Mouse (Mus musculus): ENCODE measurements around the gene Gast.
"Not testable (repeated sequence)": the region's sequence is repeated elsewhere in the genome, so short reads cannot be mapped to it uniquely, and the experiment has no call there.

The Gast gene

DNA sequence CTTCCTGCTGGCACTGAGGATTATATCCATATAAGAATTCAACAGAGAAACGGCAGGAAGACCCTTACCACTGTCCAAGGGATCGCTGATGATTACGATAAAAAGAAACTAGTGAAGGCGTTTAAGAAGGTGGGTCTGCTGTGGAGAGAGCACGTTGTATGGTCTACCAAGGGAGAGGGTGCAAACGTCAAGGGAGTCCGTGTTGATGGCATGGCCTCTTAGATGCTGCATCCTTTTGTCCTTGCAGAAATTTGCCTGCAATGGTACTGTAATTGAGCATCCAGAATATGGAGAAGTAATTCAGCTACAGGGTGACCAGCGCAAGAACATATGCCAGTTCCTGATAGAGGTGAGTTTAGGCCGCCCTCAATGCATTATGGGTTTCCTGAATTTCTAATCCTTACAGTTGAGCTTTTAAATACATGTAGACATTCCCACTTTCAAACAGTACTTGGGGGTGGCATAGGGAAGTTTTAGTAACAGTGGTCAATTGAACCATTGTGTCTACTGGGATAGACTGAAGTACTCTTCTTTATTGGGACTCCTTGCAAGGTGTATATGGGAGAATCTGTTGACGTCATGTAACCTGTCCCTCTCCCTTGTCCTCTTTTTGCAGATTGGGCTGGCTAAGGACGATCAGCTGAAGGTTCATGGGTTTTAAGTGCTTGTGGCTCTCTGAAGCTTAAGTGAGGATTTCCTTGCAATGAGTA lies 13.4 kb upstream of the Gast start:
- not testable (repeated sequence) for DNase-seq (ENCODE audit: low spot score)

DNA sequence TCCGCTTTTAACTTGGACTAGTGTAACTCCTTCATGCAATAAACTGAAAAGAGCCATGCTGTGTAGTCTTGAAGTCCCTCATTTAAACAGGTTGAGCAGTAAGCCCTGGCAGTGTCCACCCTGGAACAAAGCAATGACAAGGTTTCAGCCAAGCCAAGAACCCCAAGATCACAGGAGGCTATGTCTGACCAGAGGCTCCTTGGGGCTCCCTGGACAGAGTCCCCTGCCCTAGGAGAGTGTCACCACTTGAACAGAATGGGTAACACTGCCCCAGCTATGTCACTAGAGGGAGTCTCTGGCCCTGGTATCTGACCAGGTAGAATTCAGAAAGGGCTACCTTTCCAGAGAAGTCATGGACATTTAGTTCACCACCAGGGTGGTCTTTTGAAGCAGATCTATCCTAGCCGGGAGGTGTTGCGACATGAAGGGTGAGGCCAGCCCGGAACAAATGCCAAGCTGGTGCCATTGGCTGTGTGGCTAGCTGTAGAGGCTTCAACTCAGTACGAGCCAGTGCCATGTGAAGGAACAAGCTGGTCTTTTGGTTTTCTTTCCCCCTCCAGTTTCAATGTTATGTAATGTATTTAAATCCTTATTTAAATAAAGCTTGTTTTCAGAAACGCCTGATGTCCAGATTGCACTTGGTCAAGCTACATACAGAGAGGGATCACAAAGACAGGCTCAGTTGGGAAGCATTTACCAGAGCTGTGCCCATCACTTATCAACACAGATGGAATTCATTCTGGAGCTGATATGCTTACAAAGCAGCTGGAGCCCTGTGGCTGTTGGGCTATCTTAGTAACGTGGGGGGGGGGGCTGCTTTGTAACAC lies 12.5 kb upstream of the Gast start:
- not testable (repeated sequence) for DNase-seq (ENCODE audit: low spot score)

DNA sequence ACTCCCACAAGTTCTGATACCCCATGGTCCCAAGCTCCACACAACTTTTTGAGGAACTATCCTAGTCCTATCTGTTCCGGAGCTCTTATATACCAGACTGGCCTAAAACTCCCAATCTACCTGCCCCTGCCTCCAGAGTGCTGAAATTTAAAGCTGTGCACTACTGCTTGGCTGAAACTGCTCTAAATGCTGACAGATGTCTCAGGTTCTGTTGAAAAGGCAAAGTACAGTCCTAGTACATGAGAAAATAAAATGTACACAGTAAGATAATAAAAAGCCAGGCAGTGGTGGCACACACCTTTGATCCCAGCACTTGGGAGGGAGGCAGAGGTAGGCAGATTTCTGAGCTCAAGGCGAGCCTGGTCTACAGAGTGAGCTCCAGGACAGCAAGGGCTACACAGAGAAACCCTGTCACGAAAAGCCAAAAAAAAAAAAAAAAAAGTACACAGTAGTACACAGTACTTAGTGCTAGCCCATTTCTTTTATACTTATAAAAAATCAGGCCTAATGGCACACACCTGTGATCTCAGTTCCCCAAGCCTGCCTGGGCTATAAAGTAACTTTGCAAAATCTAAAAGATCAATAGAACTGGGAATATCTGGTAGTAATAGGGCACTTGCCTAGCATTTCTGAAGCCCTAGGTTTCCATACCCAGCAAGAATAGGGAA lies 11.5 kb upstream of the Gast start:
- DNase-seq (ENCODE audit: low spot score) = no peak

DNA sequence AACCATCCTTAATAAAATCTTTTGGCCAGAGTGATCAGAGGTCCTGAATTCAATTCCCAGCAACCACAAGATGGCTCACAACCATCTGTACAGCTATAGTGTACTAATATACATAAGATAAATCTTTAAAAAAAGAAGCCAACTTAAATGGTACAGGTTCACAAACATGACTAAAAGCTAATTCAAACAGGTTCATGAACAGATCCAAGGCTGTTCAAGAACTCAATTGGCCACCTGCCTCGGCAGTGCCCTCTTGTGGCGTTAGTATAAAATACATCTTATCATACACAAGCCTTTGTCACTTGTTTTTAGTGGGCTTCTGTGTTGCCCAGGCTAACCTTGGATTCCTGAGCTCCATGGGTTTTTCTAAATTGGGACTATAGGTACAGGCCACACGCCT lies 10.6 kb upstream of the Gast start:
- DNase-seq (ENCODE audit: low spot score) = peak; percentile 31

DNA sequence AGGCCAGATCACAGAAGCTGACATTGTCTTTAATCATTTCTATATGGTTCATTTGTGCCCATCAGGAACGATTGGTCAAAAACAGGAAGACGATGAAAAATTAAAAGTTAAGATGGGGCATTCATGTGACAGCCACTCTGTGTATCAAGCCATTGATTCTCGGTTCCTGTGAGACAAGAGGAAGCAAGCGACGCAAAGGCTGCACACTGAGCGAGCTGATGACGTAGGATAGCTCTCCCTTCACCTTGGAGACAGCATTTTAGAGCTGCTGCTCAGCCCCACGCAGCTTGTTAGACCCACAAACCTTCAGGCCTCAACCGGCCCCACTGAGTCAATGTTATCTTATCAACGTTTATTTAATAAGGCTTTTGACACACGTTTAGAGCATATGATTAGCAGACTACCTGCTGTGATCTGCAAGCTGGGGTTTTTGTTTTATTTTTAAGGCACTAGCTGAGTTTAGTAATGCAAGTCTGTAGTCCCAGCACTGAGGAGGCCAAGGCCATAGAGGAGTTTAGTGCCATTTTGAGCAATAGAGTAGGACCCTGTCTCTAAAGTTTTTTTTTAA lies 9.1 kb upstream of the Gast start:
- no peak for DNase-seq (ENCODE audit: low spot score)

DNA sequence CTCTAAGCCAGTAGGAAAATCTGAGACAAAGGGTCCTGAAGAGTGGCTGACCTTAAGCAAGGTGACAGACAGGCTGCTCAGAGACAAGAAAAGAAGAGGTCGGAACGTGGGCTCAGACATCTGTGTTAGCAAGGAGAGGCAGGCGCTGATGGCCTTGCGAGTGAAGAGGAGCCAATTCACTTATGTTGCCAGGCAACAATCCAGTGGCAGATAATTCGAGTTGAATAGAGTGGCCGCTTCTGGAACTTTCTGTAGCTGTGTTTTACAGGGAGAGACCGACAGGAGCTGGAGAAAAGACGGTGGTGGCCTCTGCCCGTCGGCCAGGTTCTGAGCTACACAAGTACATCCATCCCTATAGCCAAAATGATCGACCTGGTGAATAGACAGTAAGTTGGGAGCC lies 6.9 kb upstream of the Gast start:
- no peak for DNase-seq (ENCODE audit: low spot score)

DNA sequence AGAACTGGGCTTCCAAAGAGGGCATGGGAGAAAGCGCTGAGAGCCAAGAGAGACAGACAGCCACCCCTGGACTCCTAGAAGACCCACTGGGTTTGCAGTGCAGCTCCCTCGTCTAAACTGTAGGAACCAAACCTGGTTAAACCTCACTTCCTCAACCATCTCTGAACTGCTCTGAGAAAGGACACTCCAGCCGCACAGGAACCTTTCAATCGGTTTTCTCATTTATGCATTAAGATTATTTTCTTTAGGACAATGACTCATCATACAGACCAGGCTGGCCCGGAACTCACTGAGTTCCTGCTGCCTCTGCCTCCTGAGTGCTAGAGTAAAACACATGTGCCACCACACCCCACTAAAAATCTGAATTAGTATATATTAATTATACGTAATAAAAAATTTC lies 6.4 kb upstream of the Gast start:
- no peak for DNase-seq (ENCODE audit: low spot score)

DNA sequence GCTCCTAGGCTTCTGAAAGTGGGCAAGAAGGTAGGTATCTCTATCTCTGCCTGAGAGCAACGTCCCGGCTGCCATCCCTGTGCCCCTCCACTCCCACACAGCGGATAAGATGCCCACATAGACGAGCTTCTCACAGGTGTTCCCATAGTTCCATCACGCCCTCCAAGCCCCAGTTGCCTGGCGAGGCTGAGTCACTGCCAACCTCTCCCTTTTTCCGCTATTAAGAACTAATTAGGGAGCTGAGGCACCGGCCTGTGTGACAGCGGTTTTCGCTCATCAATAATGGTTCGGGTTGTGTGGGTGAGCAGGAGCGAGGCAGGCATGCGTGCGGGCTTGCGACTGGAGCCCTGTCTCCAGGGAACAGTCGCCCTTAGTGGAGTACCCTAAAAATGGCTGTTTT lies 4.0 kb upstream of the Gast start:
- DNase-seq (ENCODE audit: low spot score) = no peak

DNA sequence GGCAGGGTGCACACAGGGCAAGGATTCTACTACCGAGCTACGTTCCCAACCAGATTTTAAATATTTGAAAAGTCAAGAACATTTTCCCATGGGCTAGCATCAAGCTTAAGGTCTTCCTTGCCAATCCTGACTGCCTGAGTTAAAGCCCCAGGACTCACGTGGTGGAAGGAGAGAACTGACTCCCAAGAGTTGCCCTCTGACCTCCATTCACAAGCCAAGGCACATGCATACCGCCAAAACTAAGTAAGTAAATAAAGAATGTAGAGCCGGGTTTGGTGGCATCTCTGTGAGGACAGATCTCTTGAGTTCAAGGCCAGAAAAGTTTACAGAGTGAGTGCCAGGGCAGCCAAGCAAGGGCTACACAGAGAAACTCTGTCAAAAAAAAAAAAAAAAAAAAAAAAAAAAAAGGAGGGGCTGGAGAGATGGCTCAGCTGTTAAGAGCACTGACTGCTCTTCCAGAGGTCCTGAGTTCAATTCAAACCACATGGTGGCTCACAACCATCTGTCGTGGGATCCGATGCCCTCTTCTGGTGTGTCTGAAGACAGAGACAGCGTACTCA lies 3.3 kb upstream of the Gast start:
- not testable (repeated sequence) for DNase-seq (ENCODE audit: low spot score)

DNA sequence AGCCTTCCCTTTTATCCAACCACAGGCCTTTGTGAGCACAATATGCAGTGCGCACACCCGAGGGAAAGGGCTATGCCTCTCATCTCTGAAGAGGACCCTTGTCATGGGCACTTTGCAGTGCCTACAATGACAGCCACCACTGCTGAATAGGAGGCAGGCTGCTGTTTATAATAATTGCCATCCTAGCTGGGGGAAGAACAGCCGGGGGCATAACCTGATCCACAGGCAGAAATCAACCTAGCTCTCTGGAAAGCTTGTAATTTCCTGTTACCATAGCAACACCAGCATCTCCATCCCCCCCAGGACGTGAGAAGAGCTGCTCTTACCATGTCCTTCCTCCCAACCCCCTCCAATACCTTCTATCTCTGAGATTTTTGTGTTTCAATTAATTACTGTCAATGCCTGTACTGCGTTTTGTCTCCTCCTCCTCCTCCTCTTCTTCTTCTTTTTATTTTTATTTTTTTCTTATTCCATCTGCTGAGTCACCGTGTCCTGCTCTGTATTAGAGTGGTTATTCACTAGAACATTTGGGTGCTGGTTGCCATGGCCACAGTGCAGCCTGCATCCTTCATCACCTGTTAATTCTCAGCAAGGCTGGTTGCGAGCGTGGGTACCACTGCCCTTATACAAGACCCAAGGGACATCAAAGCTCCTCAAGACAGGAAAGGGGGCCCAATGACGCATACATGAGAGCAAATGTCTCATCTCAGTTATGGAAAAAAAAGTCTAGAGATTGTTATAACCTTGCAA lies 1.3 kb upstream of the Gast start:
- DNase-seq (ENCODE audit: low spot score) = no peak

DNA sequence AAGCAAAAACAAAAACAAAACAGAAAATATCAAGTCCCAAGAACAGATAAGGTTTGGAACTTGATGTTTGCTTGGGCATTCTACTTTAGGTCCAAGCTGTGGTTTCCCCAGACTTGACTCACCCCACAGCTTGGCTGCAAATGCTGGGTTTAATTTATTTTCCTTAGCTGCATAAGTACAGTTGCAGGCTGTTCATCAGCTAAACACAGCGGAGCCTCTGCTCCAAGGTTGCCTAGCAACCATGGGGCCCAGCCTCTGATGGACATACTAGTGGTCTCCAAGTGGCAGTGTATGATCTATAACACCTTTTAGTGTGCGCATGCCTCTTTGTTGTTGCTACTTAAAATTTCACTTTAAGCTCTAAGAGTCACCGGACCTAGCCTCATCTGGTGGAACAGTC lies 1.5 kb downstream of the Gast start:
- no peak for DNase-seq (ENCODE audit: low spot score)

DNA sequence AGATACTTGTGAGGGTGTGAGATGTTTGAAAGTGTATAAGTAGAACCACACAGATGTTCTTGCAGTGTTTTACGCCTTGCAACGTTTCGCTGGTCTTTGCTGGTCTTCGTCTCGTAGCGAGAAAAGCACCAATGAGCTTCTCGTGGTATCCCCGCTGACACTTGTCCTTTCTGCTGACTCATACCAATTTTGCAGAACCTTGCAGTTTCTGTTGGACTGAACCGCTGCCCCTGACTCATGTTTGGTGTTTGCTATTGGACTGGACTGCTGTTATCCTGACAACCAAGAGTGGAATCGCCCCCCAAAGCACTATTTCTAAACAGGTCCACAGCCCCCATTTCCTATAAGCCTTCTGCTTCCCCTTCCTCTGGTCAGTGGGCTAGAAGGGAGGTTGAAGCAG lies 10.1 kb downstream of the Gast start:
- no peak for DNase-seq (ENCODE audit: low spot score)

DNA sequence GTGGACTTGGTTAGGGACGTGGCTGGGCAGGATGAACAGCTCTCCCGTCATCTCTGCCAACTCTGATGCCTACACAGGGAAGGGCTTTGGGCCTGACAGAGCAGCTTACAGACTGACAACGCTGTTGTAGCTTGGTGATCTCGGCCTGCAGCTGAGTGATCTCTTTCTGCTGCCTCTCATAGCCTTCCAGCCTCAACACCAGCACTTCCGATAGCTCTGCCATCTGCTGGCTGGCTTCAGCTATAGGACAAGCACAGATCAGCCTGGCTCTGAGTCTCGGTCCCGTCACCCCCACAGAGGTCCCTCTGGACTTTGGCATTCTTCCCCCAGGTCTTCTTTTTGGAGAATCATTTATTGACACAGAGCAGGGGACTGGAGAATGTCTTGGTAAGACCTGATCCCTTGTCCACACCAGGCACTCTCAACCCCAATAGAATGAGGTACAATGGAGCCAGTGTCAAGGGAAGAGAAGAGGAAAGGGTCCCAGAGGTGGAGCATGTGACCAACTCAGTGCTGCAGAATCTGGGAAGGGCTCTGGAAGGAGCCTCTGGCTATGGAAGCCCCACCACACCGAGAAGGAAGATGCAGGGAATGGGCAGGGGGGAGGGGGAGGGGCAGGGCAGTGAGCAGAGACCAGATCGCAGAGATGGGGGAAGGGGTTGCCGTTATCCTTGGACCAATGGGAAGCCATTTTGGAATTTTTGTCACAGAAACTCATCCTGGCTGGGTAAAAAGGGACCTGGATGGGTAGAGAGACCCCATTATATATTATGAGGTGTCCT lies 18.1 kb downstream of the Gast start:
- DNase-seq (ENCODE audit: low spot score) = no peak

DNA sequence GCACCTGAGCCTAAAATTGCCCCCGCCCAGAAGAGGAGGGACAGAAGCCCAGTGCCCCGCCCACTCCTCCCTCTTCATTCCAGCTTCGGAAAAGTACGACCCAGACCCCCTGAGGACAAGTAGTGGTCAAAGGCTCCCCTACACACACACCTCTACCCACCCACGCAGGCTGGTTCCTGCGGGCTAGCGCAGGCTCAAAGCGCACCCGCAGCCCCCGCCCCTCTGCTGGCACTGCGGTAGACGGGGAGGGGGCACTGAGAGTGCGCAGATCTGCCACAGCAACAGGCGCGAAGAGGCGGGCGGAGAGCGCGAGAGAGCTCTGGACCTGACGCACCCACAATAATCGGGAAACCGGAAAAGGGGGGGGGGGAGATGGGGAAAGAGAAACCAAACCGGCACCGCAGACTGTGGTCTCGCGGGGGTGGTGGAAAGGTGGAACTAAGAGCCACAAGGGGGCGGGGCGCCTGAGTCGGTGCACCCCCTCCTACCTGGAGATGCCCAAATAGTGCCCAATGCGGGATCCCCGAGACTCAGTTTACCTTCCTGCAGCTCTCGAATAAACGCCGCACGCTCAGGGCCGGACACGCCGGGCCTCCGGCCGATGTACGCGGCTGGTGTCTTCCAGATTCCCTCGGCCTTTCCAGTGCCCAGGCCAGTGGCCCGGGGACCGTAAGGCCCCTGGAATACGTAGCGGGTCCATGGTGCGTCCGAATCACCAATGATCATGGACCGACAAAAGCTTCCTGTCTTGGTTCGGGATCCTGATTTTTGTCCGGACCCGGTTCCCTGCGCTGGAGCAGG lies 21.1 kb downstream of the Gast start:
- peak; percentile 15 for DNase-seq (ENCODE audit: low spot score)

DNA sequence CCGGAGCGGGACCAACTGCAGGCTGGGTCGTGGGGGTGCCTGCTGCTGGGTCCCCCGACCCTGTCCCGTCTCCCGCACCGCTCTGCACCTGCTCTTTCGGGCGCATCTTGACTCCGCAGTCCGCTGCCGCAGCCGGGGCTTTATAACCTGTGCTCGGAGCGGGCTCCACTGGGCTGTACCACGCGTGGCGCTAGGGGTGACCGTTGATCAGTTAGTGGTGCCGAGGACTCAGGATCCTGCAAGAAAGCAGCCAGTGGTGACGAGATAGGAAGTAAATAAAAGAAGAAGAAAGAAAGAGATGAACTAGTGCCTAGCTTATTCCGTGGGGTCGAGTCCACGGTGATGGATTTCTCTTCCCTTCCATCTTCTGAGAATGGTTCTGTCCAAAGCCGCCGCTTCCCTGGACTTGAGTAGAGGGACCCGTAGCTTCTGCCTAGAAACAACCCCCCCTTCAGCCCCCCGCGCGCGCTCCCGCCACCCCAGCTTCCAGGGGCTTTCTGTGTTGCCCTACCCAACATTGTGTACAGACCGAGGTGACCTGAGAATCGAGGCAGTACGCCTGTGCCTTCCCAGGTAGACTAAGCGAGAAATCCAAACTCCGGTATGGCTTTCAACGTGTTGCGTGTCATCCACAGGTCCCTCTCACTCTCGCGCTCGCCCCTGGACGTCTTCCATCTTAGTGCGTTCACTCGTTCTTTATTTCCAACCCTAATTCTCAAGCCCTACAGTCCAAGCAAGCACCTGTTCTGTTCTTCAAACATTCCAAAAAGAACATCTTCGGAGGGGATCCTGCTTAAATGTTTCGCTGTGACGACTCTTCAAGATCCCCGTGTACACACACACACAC lies 22.0 kb downstream of the Gast start, which contains the start of gene Hap1:
Gene Hap1, minus strand, starts transcription at position 157 of the 847 bp plus-strand sequence.
- DNase-seq (ENCODE audit: low spot score) = peak; percentile 11

DNA sequence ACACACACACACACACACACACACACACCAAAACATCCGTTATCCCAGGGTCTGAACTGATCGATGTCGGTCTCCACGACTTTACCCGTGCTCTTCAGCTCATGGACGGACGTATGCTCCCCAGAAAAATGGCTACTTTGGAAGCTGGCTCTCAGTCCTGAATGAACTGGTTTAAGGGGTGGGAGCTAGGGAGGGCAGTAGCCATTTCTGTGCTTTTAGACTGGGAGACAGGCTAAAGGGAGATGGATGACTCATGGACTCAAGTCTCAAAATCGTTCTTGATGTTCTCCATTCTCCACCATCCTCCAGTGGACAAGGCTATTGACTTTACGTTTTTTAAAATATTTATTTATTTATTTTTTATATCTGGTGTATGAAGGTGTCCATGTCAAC lies 22.6 kb downstream of the Gast start:
- no peak for DNase-seq (ENCODE audit: low spot score)

DNA sequence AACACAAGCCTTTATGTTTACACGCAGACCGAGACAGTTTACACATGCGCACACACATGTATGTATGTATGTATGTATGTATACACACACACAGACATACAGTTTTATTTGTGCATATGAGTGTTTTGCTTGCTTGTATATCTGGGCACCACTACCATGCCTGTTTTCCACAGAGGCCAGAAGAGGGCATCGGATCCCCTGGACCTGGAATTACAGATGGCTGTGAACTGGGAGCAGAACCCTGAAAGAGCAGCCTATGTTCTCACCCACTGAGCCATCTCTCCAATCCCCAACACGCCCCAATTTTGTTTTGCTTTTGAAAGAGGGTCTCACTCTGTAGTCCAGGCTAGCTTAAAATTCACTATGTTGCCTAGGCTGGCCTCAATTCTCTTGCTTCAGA lies 23.2 kb downstream of the Gast start:
- DNase-seq (ENCODE audit: low spot score) = no peak

DNA sequence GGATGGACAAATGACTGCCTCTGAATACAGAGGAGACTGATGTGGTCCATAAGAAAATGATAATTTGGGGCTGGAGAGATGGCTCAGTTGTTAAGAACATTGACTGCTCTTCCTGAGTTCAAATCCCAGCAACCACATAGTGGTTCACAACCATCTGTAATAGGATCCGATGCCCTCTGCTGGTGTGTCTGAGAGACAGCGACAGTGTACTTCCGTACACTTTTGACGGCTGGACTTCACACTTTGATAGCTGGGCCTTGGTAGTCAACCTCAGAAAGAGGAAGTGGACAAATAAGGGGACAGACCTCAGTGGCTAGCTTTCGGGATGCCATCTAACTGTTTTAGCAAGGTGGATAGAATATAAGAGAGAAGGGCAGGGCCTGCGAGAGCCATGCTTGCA lies 26.0 kb downstream of the Gast start:
- DNase-seq (ENCODE audit: low spot score) = no peak

DNA sequence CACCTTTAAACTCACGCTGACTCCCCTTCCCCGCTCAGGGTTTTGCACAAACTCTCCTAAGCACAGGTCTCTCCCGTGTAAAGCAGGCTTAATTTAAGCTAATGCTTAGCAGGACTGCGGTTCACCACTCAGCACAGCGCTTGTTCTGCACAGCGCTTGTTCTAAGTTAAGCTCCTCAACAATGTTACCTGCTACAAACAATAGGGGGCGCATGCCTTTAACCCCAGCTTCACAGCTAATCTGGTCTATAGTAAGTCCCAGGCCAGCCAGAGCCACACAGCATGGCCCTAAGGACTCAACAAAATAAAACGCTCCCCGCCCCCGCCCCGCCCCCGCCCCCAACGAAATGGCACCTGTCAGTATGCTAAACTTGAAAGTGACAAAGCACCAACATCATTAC lies 26.9 kb downstream of the Gast start:
- not testable (repeated sequence) for DNase-seq (ENCODE audit: low spot score)

All from spleen, adult 12 weeks (tissue).